ENCODE assay signal across 8 mouse cellular contexts in genomic region chr19:3929211-3929941, GRCm38 (mm10). TPM values are rescaled to one million over a fixed set of nuclear protein-coding genes. Genes with fewer than 3 reads are reported as not detected.
DNase-seq lines count a peak whose midpoint lies in the region; ATAC-seq and TF ChIP-seq lines count a peak whose summit lies in the region.

Aldh3b1 (minus strand) TSS chr19:3929808.

- peak; percentile 12; the same call in 1 of the 2 replicates for TF ChIP-seq EP300 in liver, postnatal 0 days (IDR thresholded peaks at IDR 0.05; ENCODE audit: low read depth)

- no peaks in the 10 kb centered on the region for H3K9me3 ChIP-seq in heart, embryonic 14.5 days (ENCODE audit: control insufficient read depth, low read length)
- H3K9me3 ChIP-seq in kidney, postnatal 0 days (replicated peaks; ENCODE audit: low read length) = no peaks in the 10 kb centered on the region
- no peaks in the 10 kb centered on the region for H3K9me3 ChIP-seq in liver, postnatal 0 days (ENCODE audit: low read length)
- H3K9me3 ChIP-seq in neural tube, embryonic 15.5 days (replicated peaks) = no peaks in the 10 kb centered on the region

- 44% methylated on average over 12 of the region's 12 CpGs for WGBS in heart, embryonic 14.5 days
- WGBS in kidney, postnatal 0 days = 37% methylated on average over 12 of the region's 12 CpGs
- WGBS in liver, postnatal 0 days (ENCODE audit: insufficient replicate concordance) = 14% methylated on average over 12 of the region's 12 CpGs
- WGBS in neural tube, embryonic 15.5 days = 50% methylated on average over 12 of the region's 12 CpGs

- no peak within 1 kb of the TSS; a peak in 1 of 4 replicates for H3K4me3 ChIP-seq in heart, embryonic 14.5 days (ENCODE audit: control insufficient read depth in 1 of 2, insufficient read depth in 1 of 2, low read depth in 1 of 2, low read length in 2 of 2)
- no peak within 1 kb of the TSS for H3K4me3 ChIP-seq in kidney, postnatal 0 days (replicated peaks; ENCODE audit: low read depth, low read length)
- peak within 1 kb of the TSS; percentile 30 for H3K4me3 ChIP-seq in liver, postnatal 0 days (ENCODE audit: low read depth, low read length)
- no peak within 1 kb of the TSS for H3K4me3 ChIP-seq in neural tube, embryonic 15.5 days (replicated peaks)

- DNase-seq in CD4-positive helper T cell, adult 2 months (ENCODE audit: low read depth, low spot score) = peak; percentile 29
- DNase-seq in adrenal gland, postnatal 36 days = peak; percentile 98
- DNase-seq in fibroblast of lung, adult 2 months (ENCODE audit: low read depth) = peak; percentile 83
- peak; percentile 77 for DNase-seq in kidney, postnatal 0 days (ENCODE audit: low spot score)
- peak; percentile 90 for DNase-seq in liver, postnatal 0 days
- DNase-seq in urinary bladder, postnatal 4 days (ENCODE audit: low spot score in 2 of 2) = peak; percentile 79 to 82

- no peak for TF ChIP-seq CTCF in kidney, postnatal 0 days (IDR thresholded peaks at IDR 0.05; ENCODE audit: low read depth)
- TF ChIP-seq CTCF in liver, postnatal 0 days (IDR thresholded peaks at IDR 0.05; ENCODE audit: low read depth) = no peak

- ATAC-seq in heart, embryonic 14.5 days (ENCODE audit: insufficient number of reproducible peaks, insufficient read depth, low FRiP score, low read depth) = peak; percentile 78
- peak; percentile 43 for ATAC-seq in kidney, postnatal 0 days (replicated peaks; ENCODE audit: low FRiP score, low read depth)
- peak; percentile 83 for ATAC-seq in liver, postnatal 0 days
- ATAC-seq in neural tube, embryonic 15.5 days (ENCODE audit: low FRiP score) = peak; percentile 78

- peak within 1 kb of the TSS; percentile 69 to 78 for H3K27ac ChIP-seq in heart, embryonic 14.5 days (replicated peaks in 1 of 2; ENCODE audit: control insufficient read depth in 1 of 2, insufficient read depth in 1 of 2, low read depth in 2 of 2, low read length in 2 of 2)
- H3K27ac ChIP-seq in kidney, postnatal 0 days = peak within 1 kb of the TSS; percentile 68
- H3K27ac ChIP-seq in liver, postnatal 0 days (ENCODE audit: low read depth) = peak within 1 kb of the TSS; percentile 67
- peak within 1 kb of the TSS; percentile 76 for H3K27ac ChIP-seq in neural tube, embryonic 15.5 days (replicated peaks)

- no peaks in the 10 kb centered on the region for H3K27me3 ChIP-seq in heart, embryonic 14.5 days (ENCODE audit: control insufficient read depth, insufficient read depth, low read length)
- H3K27me3 ChIP-seq in kidney, postnatal 0 days (ENCODE audit: insufficient read depth, low read length) = no peaks in the 10 kb centered on the region
- no peaks in the 10 kb centered on the region for H3K27me3 ChIP-seq in liver, postnatal 0 days (ENCODE audit: insufficient read depth, low read length)
- no peaks in the 10 kb centered on the region; the same call in 1 of the 2 replicates for H3K27me3 ChIP-seq in neural tube, embryonic 15.5 days (replicated peaks)

- 0 out of 2 replicates have a peak within 1 kb of the TSS, but pooled peaks have one; percentile 4 for H3K9ac ChIP-seq in heart, embryonic 14.5 days (ENCODE audit: low read length)
- H3K9ac ChIP-seq in kidney, postnatal 0 days (ENCODE audit: low read depth, low read length) = no peak within 1 kb of the TSS
- peak within 1 kb of the TSS; percentile 47 for H3K9ac ChIP-seq in liver, postnatal 0 days (replicated peaks)
- H3K9ac ChIP-seq in neural tube, embryonic 15.5 days (replicated peaks) = no peak within 1 kb of the TSS

- H3K36me3 ChIP-seq in heart, embryonic 14.5 days (ENCODE audit: control insufficient read depth, insufficient read depth, low read length) = no peaks in the 10 kb centered on the region
- H3K36me3 ChIP-seq in kidney, postnatal 0 days (ENCODE audit: insufficient read depth, low read length) = no peaks in the 10 kb centered on the region
- no peaks in the 10 kb centered on the region for H3K36me3 ChIP-seq in liver, postnatal 0 days (replicated peaks; ENCODE audit: insufficient read depth, low read length)
- no peaks in the 10 kb centered on the region for H3K36me3 ChIP-seq in neural tube, embryonic 15.5 days

- H3K4me1 ChIP-seq in heart, embryonic 14.5 days (ENCODE audit: control insufficient read depth in 2 of 2, insufficient read depth in 2 of 2, low read length in 2 of 2) = peaks cover 24 to 26% of the 10 kb centered on the region in 2 experiments
- peaks cover 17% of the 10 kb centered on the region for H3K4me1 ChIP-seq in kidney, postnatal 0 days (replicated peaks; ENCODE audit: insufficient read depth, low read length)
- H3K4me1 ChIP-seq in liver, postnatal 0 days (ENCODE audit: insufficient read depth) = peaks cover 36% of the 10 kb centered on the region
- H3K4me1 ChIP-seq in neural tube, embryonic 15.5 days = peaks cover 20% of the 10 kb centered on the region

- H3K4me2 ChIP-seq in heart, embryonic 14.5 days (ENCODE audit: low read length) = peak within 1 kb of the TSS; percentile 20
- no peak within 1 kb of the TSS for H3K4me2 ChIP-seq in kidney, postnatal 0 days (ENCODE audit: low read length)
- peak within 1 kb of the TSS; percentile 51 for H3K4me2 ChIP-seq in liver, postnatal 0 days (ENCODE audit: low read depth, low read length)
- H3K4me2 ChIP-seq in neural tube, embryonic 15.5 days = peak within 1 kb of the TSS; percentile 27

RNA-seq across cellular contexts. Expression of gene Aldh3b1, which starts in this region (rescaled TPM):
- total RNA-seq in adrenal gland, postnatal 36 days (2021) = 100 to 1,000 TPM in 1 of 2 experiments, 10 to 100 TPM in 1; 30.1 to 194 TPM
- 2.3 and 2.9 TPM in 2 replicates for polyA plus RNA-seq in heart, embryonic 14.5 days (2014; fragmentation: Nextera tagmentation; extraction: Ambion mirVana)
- polyA plus RNA-seq in kidney, postnatal 0 days (2015; fragmentation: Nextera tagmentation; extraction: Ambion mirVana) = 3.8 and 3.9 TPM in 2 replicates
- 9.5 TPM in 2 replicates for polyA plus RNA-seq in liver, postnatal 0 days (2015; fragmentation: Nextera tagmentation; extraction: Ambion mirVana)
- polyA plus RNA-seq in neural tube, embryonic 15.5 days (2015; fragmentation: Nextera tagmentation; extraction: Ambion mirVana) = 2.5 and 3.8 TPM in 2 replicates

Comparison
In these comparisons a context has a peak if more than half of its experiments do, and no peak if none do; other contexts are left out.
1. DNase-seq: peak in every context shown above with its lines; median percentile 98 in adrenal gland, postnatal 36 days; 90 in liver, postnatal 0 days; 83 in fibroblast of lung, adult 2 months; 80 in urinary bladder, postnatal 4 days; 77 in kidney, postnatal 0 days; 29 in CD4-positive helper T cell, adult 2 months.
2. H3K9ac ChIP-seq: peak in heart, embryonic 14.5 days (single experiment) and liver, postnatal 0 days (single experiment); none in kidney, postnatal 0 days (single experiment) and neural tube, embryonic 15.5 days (single experiment).
3. Peak in every context shown above with its lines, with median percentiles within 50 percentile points of each other: ATAC-seq and H3K27ac ChIP-seq.